8 mouse cellular contexts compared by ENCODE assay signal in the genomic region with DNA sequence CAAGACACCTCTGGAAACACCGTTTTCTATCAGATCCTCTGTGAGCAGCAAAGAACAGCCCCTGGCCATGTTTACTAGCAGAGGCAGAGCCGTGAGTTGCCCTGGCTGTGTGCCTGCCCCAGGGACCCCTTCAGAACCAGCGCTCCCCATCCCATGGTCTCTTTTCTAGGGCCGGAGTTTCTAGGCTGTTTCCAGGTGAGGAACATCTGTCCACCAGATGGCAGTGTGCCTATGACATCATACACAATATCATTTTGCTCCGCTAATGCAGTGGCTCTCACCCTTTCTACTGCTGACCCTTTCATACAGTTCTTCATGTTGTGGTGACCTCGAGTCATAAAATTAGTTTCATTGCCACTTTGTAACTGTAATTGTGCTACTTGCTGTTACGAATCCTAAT. TPM values are rescaled to one million over a fixed set of nuclear protein-coding genes. Genes with fewer than 3 reads are reported as not detected.
DNase-seq lines count a peak whose midpoint lies in the region; ATAC-seq and TF ChIP-seq lines count a peak whose summit lies in the region.

No protein-coding gene starts in this region.

- ATAC-seq in forebrain, embryonic 15.5 days (replicated peaks), result 0 out of 2 replicates have a peak, but pooled peaks have one; percentile 39
- ATAC-seq in stomach, embryonic 16.5 days (ENCODE audit: insufficient read depth, low FRiP score), result peak; percentile 23; the same call in 1 of the 2 replicates

- H3K27me3 ChIP-seq in testis, adult 2 months (ENCODE audit: control insufficient read depth, insufficient read depth, low read length), result no peaks in the 10 kb centered on the region
- H3K27me3 ChIP-seq in forebrain, embryonic 15.5 days, result no peaks in the 10 kb centered on the region
- H3K27me3 ChIP-seq in stomach, embryonic 16.5 days (ENCODE audit: control insufficient read depth, insufficient read depth, low read length), result no peaks in the 10 kb centered on the region

- H3K4me3 ChIP-seq in testis, adult 2 months (ENCODE audit: control insufficient read depth, low read depth, low read length), result no peak overlapping the region
- no peak overlapping the region for H3K4me3 ChIP-seq in forebrain, embryonic 15.5 days
- no peak overlapping the region for H3K4me3 ChIP-seq in stomach, embryonic 16.5 days (replicated peaks; ENCODE audit: low read length)

- H3K4me1 ChIP-seq in testis, adult 2 months (ENCODE audit: control insufficient read depth, insufficient read depth, low read length), result peaks cover 9% of the 10 kb centered on the region
- H3K4me1 ChIP-seq in forebrain, embryonic 15.5 days, result peaks cover 30% of the 10 kb centered on the region
- H3K4me1 ChIP-seq in stomach, embryonic 16.5 days (ENCODE audit: control insufficient read depth, insufficient read depth, low read length), result peaks cover 9% of the 10 kb centered on the region; the same call in 1 of the 2 replicates

- no peaks in the 10 kb centered on the region for H3K9me3 ChIP-seq in forebrain, embryonic 15.5 days
- no peaks in the 10 kb centered on the region for H3K9me3 ChIP-seq in stomach, embryonic 16.5 days (replicated peaks; ENCODE audit: control insufficient read depth, low read length)

- H3K9ac ChIP-seq in forebrain, embryonic 15.5 days (replicated peaks), result no peak overlapping the region
- no peak overlapping the region for H3K9ac ChIP-seq in stomach, embryonic 16.5 days (ENCODE audit: low read length)

- H3K27ac ChIP-seq in testis, adult 2 months (ENCODE audit: control insufficient read depth, insufficient read depth, low read depth, low read length), result no peak overlapping the region
- H3K27ac ChIP-seq in forebrain, embryonic 15.5 days (replicated peaks), result no peak overlapping the region
- no peak overlapping the region for H3K27ac ChIP-seq in stomach, embryonic 16.5 days (ENCODE audit: low read length)

- TF ChIP-seq POLR2A in testis, adult 2 months (IDR thresholded peaks at IDR 0.05; ENCODE audit: control insufficient read depth, low read depth, low read length), result no peak

- no peak overlapping the region for H3K4me2 ChIP-seq in forebrain, embryonic 15.5 days (replicated peaks)
- no peak overlapping the region for H3K4me2 ChIP-seq in stomach, embryonic 16.5 days (ENCODE audit: low read depth, low read length)

- peak; percentile 14; the same call in 1 of the 2 replicates for TF ChIP-seq CTCF in testis, adult 2 months (IDR thresholded peaks at IDR 0.05; ENCODE audit: control insufficient read depth, insufficient read depth, insufficient replicate concordance, low read depth, low read length)

- 49% methylated on average over 7 of the region's 7 CpGs for WGBS in forebrain, embryonic 15.5 days
- 27% methylated on average over 7 of the region's 7 CpGs for WGBS in stomach, embryonic 16.5 days

- H3K36me3 ChIP-seq in testis, adult 2 months (ENCODE audit: control insufficient read depth, insufficient read depth, low read length), result no peaks in the 10 kb centered on the region
- H3K36me3 ChIP-seq in forebrain, embryonic 15.5 days, result no peaks in the 10 kb centered on the region
- H3K36me3 ChIP-seq in stomach, embryonic 16.5 days (ENCODE audit: control insufficient read depth, insufficient read depth, low read length), result no peaks in the 10 kb centered on the region

- peak; percentile 29 for DNase-seq in gastrocnemius, postnatal 10 days
- no peak for DNase-seq in gastrocnemius, postnatal 25 days
- DNase-seq in testis, postnatal 14 days (ENCODE audit: low spot score), result no peak
- peak; percentile 56 for DNase-seq in lung, postnatal 10 days
- no peak for DNase-seq in spleen, postnatal 14 days (ENCODE audit: low spot score in 2 of 2)

RNA-seq across cellular contexts. Expression of a gene that starts 34.2 kb away (rescaled TPM):
- total RNA-seq in gastrocnemius, postnatal 10 days (2021), result under 1 TPM; 0.19 to 0.20 TPM
- total RNA-seq in gastrocnemius, postnatal 25 days (2021), result under 1 TPM in 1 of 2 experiments, not detected in 1; 0.51 TPM
- polyA plus RNA-seq in testis, adult 2 months (2012; rRNA removed), result 0.20 and 0.40 TPM in 2 replicates
- polyA plus RNA-seq in forebrain, embryonic 15.5 days (2015; fragmentation: Nextera tagmentation; extraction: Ambion mirVana), result 0.11 and 0.15 TPM in 2 replicates
- 2.6 and 2.9 TPM in 2 replicates for polyA plus RNA-seq in stomach, embryonic 16.5 days (2015; fragmentation: Nextera tagmentation; extraction: Ambion mirVana)

Comparison
In these comparisons a context has a peak if more than half of its experiments do, and no peak if none do; other contexts are left out.
1. DNase-seq: peak in gastrocnemius, postnatal 10 days (single experiment) and lung, postnatal 10 days (single experiment); none in gastrocnemius, postnatal 25 days (single experiment), testis, postnatal 14 days (single experiment) and spleen, postnatal 14 days (0 of 2).